In the genomic region with DNA sequence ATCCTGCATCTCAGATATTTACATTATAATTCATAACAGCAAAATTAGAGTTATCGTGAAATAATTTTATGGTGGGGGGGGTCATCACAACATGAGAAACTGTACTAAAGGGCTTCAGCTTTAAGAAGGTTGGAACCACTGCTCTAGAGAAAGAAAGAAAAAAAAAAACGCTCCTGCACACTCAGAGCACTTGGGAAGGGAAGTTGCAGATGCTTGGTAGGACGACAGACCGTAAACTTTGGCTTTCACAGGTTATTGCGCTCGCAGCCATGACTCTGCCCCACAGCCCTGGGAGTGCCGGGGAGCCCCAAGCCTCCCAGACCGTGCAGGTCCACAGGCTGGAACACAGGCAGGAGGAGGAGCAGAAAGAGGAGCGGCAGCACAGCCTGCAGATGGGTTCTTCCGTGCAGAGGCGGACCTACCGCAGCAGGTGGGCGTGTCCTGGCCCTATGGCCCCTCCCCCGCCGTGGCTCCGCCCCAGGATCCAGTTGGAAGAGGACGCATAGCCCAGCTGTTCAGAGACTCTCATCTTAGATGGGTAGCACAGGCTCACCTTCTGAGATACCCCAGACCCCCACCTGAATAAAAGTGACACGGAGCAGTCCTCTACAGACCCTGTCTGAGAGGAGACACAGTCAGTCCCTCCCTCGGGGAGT, we compare ENCODE assay signal across 8 mouse cellular contexts. TPM values are rescaled to one million over a fixed set of nuclear protein-coding genes. Genes with fewer than 3 reads are reported as not detected.
A peak's percentile ranks its signal among the peaks of the same experiment; 100 is the strongest.
DNase-seq lines count a peak whose midpoint lies in the region; ATAC-seq and TF ChIP-seq lines count a peak whose summit lies in the region.

No protein-coding gene starts in this region.

- no peak overlapping the region for H3K27ac ChIP-seq in liver, embryonic 13.5 days
- H3K27ac ChIP-seq in stomach, embryonic 14.5 days (ENCODE audit: low read length), result no peak overlapping the region

- H3K4me3 ChIP-seq in liver, embryonic 13.5 days (replicated peaks), result peak overlapping the region; percentile 46
- H3K4me3 ChIP-seq in myocyte, result no peak overlapping the region
- H3K4me3 ChIP-seq in stomach, embryonic 14.5 days (ENCODE audit: low read depth, low read length), result peak overlapping the region; percentile 16; the same call in 1 of the 2 replicates

- no peaks in the 10 kb centered on the region for H3K79me2 ChIP-seq in myocyte (ENCODE audit: control insufficient read depth, insufficient read depth)

- peaks cover 12% of the 10 kb centered on the region for H3K4me1 ChIP-seq in liver, embryonic 13.5 days (replicated peaks)
- H3K4me1 ChIP-seq in stomach, embryonic 14.5 days (ENCODE audit: control insufficient read depth, insufficient read depth, low read length), result no peaks in the 10 kb centered on the region

- peak; percentile 80 for TF ChIP-seq POLR2A in myocyte (IDR thresholded peaks at IDR 0.05; ENCODE audit: insufficient read length, low read depth)

- no peaks in the 10 kb centered on the region for H3K9me3 ChIP-seq in liver, embryonic 13.5 days (replicated peaks)
- no peaks in the 10 kb centered on the region for H3K9me3 ChIP-seq in stomach, embryonic 14.5 days (ENCODE audit: control insufficient read depth, low read depth, low read length)

- no peaks in the 10 kb centered on the region for H3K36me3 ChIP-seq in liver, embryonic 13.5 days
- H3K36me3 ChIP-seq in myocyte (ENCODE audit: control insufficient read depth, insufficient read depth), result no peaks in the 10 kb centered on the region
- no peaks in the 10 kb centered on the region for H3K36me3 ChIP-seq in stomach, embryonic 14.5 days (ENCODE audit: control insufficient read depth, insufficient read depth, low read length)

- peak overlapping the region; percentile 62 for H3K4me2 ChIP-seq in liver, embryonic 13.5 days
- peak overlapping the region; percentile 71 for H3K4me2 ChIP-seq in myocyte (ENCODE audit: low read depth)
- H3K4me2 ChIP-seq in stomach, embryonic 14.5 days (replicated peaks; ENCODE audit: low read depth, low read length), result peak overlapping the region; percentile 37

- no peak for ATAC-seq in cerebellum, adult (ENCODE audit: insufficient number of reproducible peaks, low FRiP score, low TSS enrichment)
- ATAC-seq in granulocyte monocyte progenitor cell, adult 5-6 weeks (replicated peaks; ENCODE audit: poor library complexity, severe bottlenecking), result peak; percentile 92
- peak; percentile 87 for ATAC-seq in liver, embryonic 13.5 days (ENCODE audit: low read depth)
- peak; percentile 89 for ATAC-seq in stomach, embryonic 14.5 days (ENCODE audit: insufficient number of reproducible peaks, insufficient read depth, low FRiP score, low read depth)

- H3K9ac ChIP-seq in liver, embryonic 13.5 days, result peak overlapping the region; percentile 36; the same call in 1 of the 2 replicates
- no peak overlapping the region for H3K9ac ChIP-seq in stomach, embryonic 14.5 days (replicated peaks; ENCODE audit: low read depth, low read length)

- peak; percentile 6 for DNase-seq in cerebellum, adult 8-10 months
- DNase-seq in embryo, embryonic 10.5 days (ENCODE audit: low spot score), result peak; percentile 80
- peak; percentile 69 to 85 for DNase-seq in kidney, adult 8-10 months
- peak; percentile 63 for DNase-seq in liver, embryonic 13.5 days

- H3ac ChIP-seq in myocyte (ENCODE audit: control insufficient read depth, insufficient read length), result no peak overlapping the region

- 8% methylated on average over 19 of the region's 19 CpGs for WGBS in liver, embryonic 13.5 days (ENCODE audit: insufficient replicate concordance)
- 9% methylated on average over 19 of the region's 19 CpGs for WGBS in stomach, embryonic 14.5 days

- peaks cover 11% of the 10 kb centered on the region; the same call in 1 of the 2 replicates for H3K27me3 ChIP-seq in liver, embryonic 13.5 days
- H3K27me3 ChIP-seq in myocyte (ENCODE audit: control insufficient read depth, insufficient read depth, insufficient read length), result no peaks in the 10 kb centered on the region
- H3K27me3 ChIP-seq in stomach, embryonic 14.5 days (ENCODE audit: control insufficient read depth, insufficient read depth, low read length), result no peaks in the 10 kb centered on the region

TF ChIP-seq in myocyte, 11 proteins besides CTCF, POLR2A, EP300 and RAD21:
- TF ChIP-seq MAX (IDR thresholded peaks at IDR 0.05; ENCODE audit: low read depth), result no peak
- no peak for TF ChIP-seq USF1 (IDR thresholded peaks at IDR 0.05; ENCODE audit: low read depth)
- no peak for TF ChIP-seq CEBPB (IDR thresholded peaks at IDR 0.05; ENCODE audit: insufficient read depth, poor library complexity, severe bottlenecking)
- peak in 2 of 3 experiments; percentile 24 to 60 for TF ChIP-seq MYOG (IDR thresholded peaks at IDR 0.05; ENCODE audit: control insufficient read depth in 1 of 3, insufficient read depth in 1 of 3, insufficient read length in 2 of 3, low read depth in 2 of 3)
- TF ChIP-seq SRF (IDR thresholded peaks at IDR 0.05; ENCODE audit: control insufficient read depth, insufficient read length, low read depth), result no peak
- peak in 2 of 3 experiments; percentile 13 to 64 for TF ChIP-seq MYOD1 (IDR thresholded peaks at IDR 0.05; ENCODE audit: control insufficient read depth in 1 of 3, insufficient read length in 2 of 3, low read depth in 2 of 3)
- TF ChIP-seq E2F4 (IDR thresholded peaks at IDR 0.05; ENCODE audit: insufficient read depth), result no peak
- no peak for TF ChIP-seq TCF12 (IDR thresholded peaks at IDR 0.05; ENCODE audit: insufficient read depth, poor library complexity, severe bottlenecking)
- TF ChIP-seq TCF3 (IDR thresholded peaks at IDR 0.05; ENCODE audit: insufficient read length, low read depth), result no peak
- TF ChIP-seq POLR2AphosphoS2 (IDR thresholded peaks at IDR 0.05; ENCODE audit: insufficient read length, low read depth), result peak; percentile 87
- TF ChIP-seq REST (IDR thresholded peaks at IDR 0.05; ENCODE audit: insufficient read depth, insufficient read length), result no peak
TF ChIP-seq in myocyte: peak in this region for 3.

RNA-seq across cellular contexts. Expression of gene Myom3, which starts 2.9 kb away (rescaled TPM):
- not detected in 2 replicates for total RNA-seq in granulocyte monocyte progenitor cell, adult 5-6 weeks (2014; fragmentation: Nextera tagmentation)
- not detected in 2 replicates for total RNA-seq in granulocyte monocyte progenitor cell, adult 5-6 weeks (2017)
- 0.08 and 0.20 TPM in 2 replicates for polyA plus RNA-seq in liver, embryonic 13.5 days (2015; fragmentation: Nextera tagmentation; extraction: Ambion mirVana)
- polyA plus RNA-seq in myocyte (2012; fragmentation: generic; extraction: Trizol), result 97.1 TPM
- 0.09 and 0.31 TPM in 2 replicates for polyA plus RNA-seq in stomach, embryonic 14.5 days (2014; fragmentation: Nextera tagmentation; extraction: Ambion mirVana)

RNA-seq across cellular contexts. Expression of gene Il22ra1, which starts 34.4 kb away (rescaled TPM):
- total RNA-seq in granulocyte monocyte progenitor cell, adult 5-6 weeks (2014; fragmentation: Nextera tagmentation), result not detected in 2 replicates
- not detected in 2 replicates for total RNA-seq in granulocyte monocyte progenitor cell, adult 5-6 weeks (2017)
- 0.23 and 0.32 TPM in 2 replicates for polyA plus RNA-seq in liver, embryonic 13.5 days (2015; fragmentation: Nextera tagmentation; extraction: Ambion mirVana)
- polyA plus RNA-seq in myocyte (2012; fragmentation: generic; extraction: Trizol), result 0.04 TPM
- polyA plus RNA-seq in stomach, embryonic 14.5 days (2014; fragmentation: Nextera tagmentation; extraction: Ambion mirVana), result 0.33 and 0.60 TPM in 2 replicates

Comparison
In these comparisons a context has a peak if more than half of its experiments do, and no peak if none do; other contexts are left out.
1. DNase-seq: peak in every context shown above with its lines; median percentile 80 in embryo, embryonic 10.5 days; 77 in kidney, adult 8-10 months; 63 in liver, embryonic 13.5 days; 6 in cerebellum, adult 8-10 months.
2. RNA of gene Myom3, which starts 2.9 kb away (polyA plus RNA-seq): 97.1 TPM in myocyte (single experiment); 0.08 to 0.20 TPM in liver, embryonic 13.5 days and 0.09 to 0.31 TPM in stomach, embryonic 14.5 days; every median in the first group is over 10 times any median in the second.
3. Peak in every context shown above with its lines, with median percentiles within 50 percentile points of each other: H3K4me2 ChIP-seq.